Mouse (Mus musculus) megakaryocyte, embryonic 14.5 days (primary cell): ENCODE data around the gene Cisd1. TPM values are rescaled to one million over a fixed set of nuclear protein-coding genes. Genes with fewer than 3 reads are reported as not detected.
"Not testable (repeated sequence)": the region's sequence is repeated elsewhere in the genome, so short reads cannot be mapped to it uniquely, and the experiment has no call there.

Experiments used
- H3K27me3 ChIP-seq: replicated peaks from 2 replicates; pipeline ENCODE3; 2012; ENCODE audit warnings: inconsistent platforms
- H3K36me3 ChIP-seq: replicated peaks from 2 replicates; pipeline ENCODE3; 2012; ENCODE audit warnings: low read length, inconsistent platforms, mixed read lengths
- H3K4me1 ChIP-seq: 2 replicates; pipeline ENCODE4 v1.6.1; 2012; ENCODE audit warnings: inconsistent platforms
- H3K4me3 ChIP-seq: replicated peaks from 2 replicates; pipeline ENCODE3; 2012; ENCODE audit warnings: moderate library complexity, mild to moderate bottlenecking, inconsistent platforms
- H3K9me3 ChIP-seq: 2 replicates; pipeline ENCODE4 v1.6.1; 2012; ENCODE audit warnings: inconsistent platforms
- FLI1 ChIP-seq: IDR thresholded peaks from 2 replicates; pipeline ENCODE4 v1.6.1; 2012; ENCODE audit warnings: low read length, inconsistent platforms, mixed read lengths
- GATA1 ChIP-seq: IDR thresholded peaks from 3 replicates; pipeline ENCODE4 v1.6.1; 2012; ENCODE audit warnings: mixed read lengths, low read length, inconsistent platforms, borderline replicate concordance
- polyA plus RNA-seq: library from polyadenylated mRNA; stranded (reverse); fragments of >175 nt; gene quantifications from 2 replicates; pipeline ENCODE4 v1.2.3, GENCODE M21; 2012; ENCODE audit warnings: low replicate concordance; ENCODE audit not compliant: insufficient read depth

Gene Cisd1
- 31.8 and 32.1 TPM in 2 replicates for polyA plus RNA-seq

- Histone ChIP-seq H3K36me3 (peaks cover 7% of the 10 kb centered on the region), H3K27me3 (no peaks in the 10 kb centered on the region), H3K4me1 (peaks cover 70% of the 10 kb centered on the region), H3K4me3 (peak within 1 kb of the TSS; percentile 92), H3K9me3 (no peaks in the 10 kb centered on the region)
- TF ChIP-seq FLI1 (no peak), GATA1 (no peak)
Observed at GRCm38 (mm10) chr10:71344579-71345143, at the start of gene Cisd1. TSS of gene Cisd1 (minus strand) at chr10:71344954.

- TF ChIP-seq FLI1 (no peak), GATA1 (no peak)
- Histone ChIP-seq H3K4me1 (no peaks in the 10 kb centered on the region), H3K9me3 (peaks cover 38% of the 10 kb centered on the region), H3K27me3 (no peaks in the 10 kb centered on the region), H3K36me3 (peaks cover 7% of the 10 kb centered on the region), H3K4me3 (no peak overlapping the region)
Observed at GRCm38 (mm10) chr10:71389311-71389710, 44.6 kb upstream of the Cisd1 start.

DNA sequence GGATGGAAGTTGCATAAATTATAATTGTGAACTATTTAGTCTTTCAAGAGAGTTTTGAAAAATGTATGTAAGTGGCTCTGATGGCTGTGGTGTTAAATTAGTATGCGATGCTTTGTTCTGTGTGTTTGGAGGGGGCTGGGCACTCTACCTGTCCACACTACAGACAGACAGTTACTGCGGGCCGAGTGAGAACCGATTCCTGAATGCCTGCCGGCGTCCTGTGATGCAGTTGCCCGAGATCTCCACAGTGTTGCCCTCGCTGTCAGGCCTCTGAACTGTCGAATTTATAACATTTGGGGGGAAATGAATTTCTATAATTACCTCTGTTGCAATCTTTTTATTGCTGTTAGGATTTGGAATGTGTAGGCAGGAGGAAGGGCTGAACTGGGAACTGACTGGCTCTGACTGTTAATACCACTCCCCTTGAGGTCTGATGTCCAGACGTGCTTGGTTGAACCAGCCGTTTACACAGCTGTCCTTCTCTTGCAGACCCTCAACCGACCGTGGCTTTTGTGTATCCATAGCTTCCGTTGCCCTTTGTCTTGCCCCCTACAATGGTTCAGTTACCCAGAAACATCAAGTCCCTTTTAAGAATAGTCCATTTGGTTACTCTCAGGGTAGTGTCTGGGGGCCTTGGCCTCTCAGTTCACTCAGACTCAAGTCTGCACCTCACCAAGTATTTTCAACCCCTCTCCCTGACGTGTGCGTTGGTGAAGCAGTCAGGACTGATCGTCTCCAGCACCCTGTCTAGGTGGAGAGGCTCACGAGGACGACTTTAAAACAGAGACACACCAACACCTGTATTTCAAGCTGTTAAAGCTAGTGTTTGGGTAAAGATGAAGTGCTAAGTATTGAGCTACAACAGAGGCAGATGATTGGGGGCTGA lies 39.6 kb upstream of the Cisd1 start:
- TF ChIP-seq GATA1 (no peak), FLI1 (no peak)
- Histone ChIP-seq H3K27me3 (no peaks in the 10 kb centered on the region), H3K4me1 (no peaks in the 10 kb centered on the region), H3K9me3 (no peaks in the 10 kb centered on the region), H3K36me3 (peaks cover 45% of the 10 kb centered on the region), H3K4me3 (no peak overlapping the region)

DNA sequence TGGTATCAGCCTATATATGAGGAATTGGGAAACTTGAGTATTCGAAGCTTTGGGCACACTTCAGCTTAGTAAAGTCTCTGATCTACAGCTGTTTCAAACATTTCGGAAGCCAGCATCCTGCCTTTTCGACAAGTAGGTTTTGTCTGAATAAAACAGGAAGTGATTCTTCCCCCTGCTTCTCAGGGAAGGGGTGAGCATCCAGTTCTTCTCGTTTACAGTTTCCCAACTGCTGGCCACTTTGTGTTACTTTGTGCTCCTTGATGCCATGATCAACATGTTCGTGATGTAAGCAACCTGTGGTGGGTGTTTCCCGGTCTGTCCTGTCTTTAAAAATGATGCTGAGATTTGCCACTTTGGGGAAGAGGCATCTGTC lies 38.8 kb upstream of the Cisd1 start:
- not testable (repeated sequence) for H3K27me3 ChIP-seq, H3K4me3 ChIP-seq, H3K9me3 ChIP-seq, H3K4me1 ChIP-seq
- H3K36me3 ChIP-seq, result peaks cover 53% of the 10 kb centered on the region

- Histone ChIP-seq H3K4me3 (no peak overlapping the region), H3K27me3 (no peaks in the 10 kb centered on the region), H3K9me3 (no peaks in the 10 kb centered on the region), H3K4me1 (no peaks in the 10 kb centered on the region), H3K36me3 (peaks cover 57% of the 10 kb centered on the region)
- TF ChIP-seq FLI1 (no peak), GATA1 (no peak)
Observed at GRCm38 (mm10) chr10:71382858-71383551, 38.3 kb upstream of the Cisd1 start.

DNA sequence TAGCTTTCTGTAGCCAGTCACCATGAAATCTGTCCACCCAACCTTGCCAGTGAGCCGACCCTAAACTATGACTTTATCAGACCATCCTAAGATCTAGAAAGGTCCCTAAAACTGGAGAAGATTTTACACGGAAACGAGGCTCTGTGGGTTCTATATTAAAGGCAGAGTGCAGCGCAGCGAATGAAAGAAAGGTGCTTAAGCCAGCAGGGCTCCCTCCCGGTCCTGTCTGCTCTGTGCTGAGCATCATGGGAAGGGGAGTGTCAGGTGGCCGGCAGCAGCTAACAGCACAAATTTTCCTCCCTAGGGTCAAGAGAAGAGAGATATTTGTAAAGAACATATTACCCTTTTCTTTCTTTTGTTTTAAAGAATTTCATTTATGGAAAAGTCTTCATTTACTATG lies 37.4 kb upstream of the Cisd1 start:
- H3K27me3 ChIP-seq, result no peaks in the 10 kb centered on the region
- no peaks in the 10 kb centered on the region for H3K4me1 ChIP-seq
- TF ChIP-seq FLI1 (no peak), GATA1 (no peak)
- no peaks in the 10 kb centered on the region for H3K9me3 ChIP-seq
- peaks cover 65% of the 10 kb centered on the region for H3K36me3 ChIP-seq
- no peak overlapping the region for H3K4me3 ChIP-seq

DNA sequence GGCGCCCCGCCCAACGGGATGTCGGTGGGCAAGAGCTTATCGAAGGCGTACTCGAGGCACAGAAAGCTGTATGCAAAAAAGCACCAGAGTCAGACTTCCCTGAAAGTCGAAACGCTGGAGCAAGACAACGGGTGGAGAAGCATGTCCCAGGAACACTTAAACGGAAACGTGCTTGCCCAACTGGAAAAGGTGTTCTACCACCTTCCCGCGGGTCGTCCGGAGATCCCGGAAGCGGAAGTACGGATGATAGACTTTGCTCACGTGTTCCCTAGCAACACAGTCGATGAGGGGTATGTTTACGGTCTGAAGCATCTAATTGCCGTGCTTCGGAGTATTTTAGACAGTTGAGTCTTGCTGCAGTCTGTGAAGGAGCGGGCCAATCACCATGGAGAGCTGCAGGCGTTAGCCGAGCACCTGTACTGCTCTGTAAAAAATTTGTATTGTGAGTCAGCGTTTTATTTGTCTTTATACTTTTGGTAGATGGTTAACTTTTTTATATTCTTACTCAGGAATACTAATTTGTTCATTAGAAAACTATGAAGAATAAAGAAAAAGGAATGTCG lies 36.8 kb upstream of the Cisd1 start:
- Histone ChIP-seq H3K4me3 (no peak overlapping the region), H3K27me3 (no peaks in the 10 kb centered on the region), H3K36me3 (peaks cover 70% of the 10 kb centered on the region), H3K4me1 (no peaks in the 10 kb centered on the region), H3K9me3 (no peaks in the 10 kb centered on the region)
- no peak for TF ChIP-seq GATA1
- TF ChIP-seq FLI1, result no peak

DNA sequence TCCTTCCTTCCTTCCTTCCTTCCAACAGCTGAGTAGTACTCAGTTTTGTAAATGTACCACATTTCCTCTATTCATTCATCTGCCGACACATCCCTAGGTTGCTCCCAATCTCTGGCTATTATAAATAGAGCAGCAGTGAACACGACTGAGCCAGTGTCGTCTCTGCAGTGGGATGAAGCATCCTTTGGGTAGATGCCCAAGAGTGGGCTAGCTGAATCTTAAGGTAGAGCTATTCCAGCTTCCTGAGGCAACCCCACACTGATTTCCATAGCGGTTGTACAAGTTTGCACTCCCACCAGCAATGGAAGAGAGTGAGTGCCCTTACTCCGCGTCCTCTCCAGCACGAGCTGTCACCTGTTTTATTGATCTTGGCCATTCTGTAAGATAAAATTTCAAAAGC lies 35.7 kb upstream of the Cisd1 start:
- TF ChIP-seq FLI1 (no peak), GATA1 (no peak)
- H3K9me3 ChIP-seq, result no peaks in the 10 kb centered on the region
- H3K4me3 ChIP-seq, result no peak overlapping the region
- H3K27me3 ChIP-seq, result no peaks in the 10 kb centered on the region
- no peaks in the 10 kb centered on the region for H3K4me1 ChIP-seq
- H3K36me3 ChIP-seq, result peaks cover 82% of the 10 kb centered on the region

DNA sequence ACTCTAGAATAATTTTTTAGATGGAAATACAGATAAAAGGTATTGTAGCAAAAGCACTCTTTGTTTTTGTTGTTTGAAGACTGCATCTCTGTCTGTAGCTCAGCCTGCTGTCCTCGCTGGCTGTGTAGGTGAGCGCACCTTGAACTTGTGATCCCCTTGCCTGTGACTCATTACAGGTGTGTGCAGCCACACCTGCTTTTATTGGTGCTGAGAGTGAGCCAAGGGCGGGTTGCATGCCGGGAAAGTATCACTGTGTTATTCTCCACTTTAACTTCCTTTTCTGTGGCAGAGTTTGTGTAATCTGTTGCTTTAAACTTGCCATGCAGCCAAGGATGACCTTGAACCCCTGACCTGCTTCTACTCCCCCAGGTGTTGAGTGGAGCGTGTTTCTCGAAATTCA lies 31.3 kb upstream of the Cisd1 start:
- no peak for TF ChIP-seq FLI1
- no peak for TF ChIP-seq GATA1
- Histone ChIP-seq H3K9me3 (no peaks in the 10 kb centered on the region), H3K4me3 (no peak overlapping the region), H3K27me3 (no peaks in the 10 kb centered on the region), H3K4me1 (peaks cover 4% of the 10 kb centered on the region), H3K36me3 (peaks cover 88% of the 10 kb centered on the region)

GRCm38 (mm10) chr10:71373706-71374105 lies 29.0 kb upstream of the Cisd1 start:
- no peak overlapping the region for H3K4me3 ChIP-seq
- H3K36me3 ChIP-seq, result peaks cover 80% of the 10 kb centered on the region
- no peaks in the 10 kb centered on the region for H3K9me3 ChIP-seq
- H3K4me1 ChIP-seq, result peaks cover 8% of the 10 kb centered on the region
- no peaks in the 10 kb centered on the region for H3K27me3 ChIP-seq
- no peak for TF ChIP-seq GATA1
- TF ChIP-seq FLI1, result no peak
